Mouse (Mus musculus): ENCODE results near the gene Kcnn3. TPM values are rescaled to one million over a fixed set of nuclear protein-coding genes. Genes with fewer than 3 reads are reported as not detected.

Kcnn3 gene
- polyA plus RNA-seq, 1 experiment from 2014 or later, result 8.5 TPM

DNA sequence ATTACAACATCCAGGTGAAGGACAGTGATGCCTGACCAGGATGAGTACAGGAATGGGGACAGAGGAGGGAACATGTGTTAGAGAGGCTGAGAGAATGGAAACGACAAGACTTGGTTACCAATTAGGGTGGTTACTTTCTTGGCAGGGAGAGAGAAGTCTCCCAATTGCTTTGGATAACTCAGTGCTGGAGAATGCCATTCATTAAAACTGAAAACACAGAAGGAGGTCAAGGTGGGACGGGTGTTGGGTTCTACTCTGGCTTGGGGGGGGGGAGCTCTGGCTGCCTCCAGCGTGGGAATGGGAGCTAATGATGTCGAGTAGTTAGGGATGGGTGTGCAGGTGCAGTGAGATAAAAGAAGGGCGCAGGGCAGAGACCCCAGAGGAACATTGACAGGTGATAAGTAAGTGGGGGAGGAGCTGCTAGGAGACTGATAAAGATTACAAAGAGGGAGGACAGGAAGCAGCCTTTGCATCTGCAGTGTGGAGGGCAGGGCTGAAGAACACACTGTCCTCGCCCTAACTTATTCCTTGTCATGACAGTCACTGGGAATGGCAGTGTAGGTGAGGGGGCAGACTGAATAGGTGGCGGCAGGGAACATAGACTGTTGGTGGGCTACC lies 49.9 kb downstream of the Kcnn3 start:
- Histone ChIP-seq H3K4me1 (peaks cover 13% of the 10 kb centered on the region; the same call in 1 of the 2 replicates), H3K36me3 (no peaks in the 10 kb centered on the region), H3K27ac (replicated peaks) (no peak overlapping the region), H3K4me2 (no peak overlapping the region), H3K9ac (replicated peaks) (no peak overlapping the region), H3K4me3 (replicated peaks) (no peak overlapping the region), H3K27me3 (replicated peaks) (no peaks in the 10 kb centered on the region), H3K9me3 (replicated peaks) (no peaks in the 10 kb centered on the region)
- 55% methylated on average over 7 of the region's 7 CpGs for WGBS
- no peak for ATAC-seq (ENCODE audit: low FRiP score)

- H3K27ac ChIP-seq (replicated peaks), result no peak overlapping the region
- H3K4me1 ChIP-seq, result peaks cover 13% of the 10 kb centered on the region; the same call in 1 of the 2 replicates
- H3K9me3 ChIP-seq (replicated peaks), result no peaks in the 10 kb centered on the region
- no peak for ATAC-seq (ENCODE audit: low FRiP score)
- WGBS, result 55% methylated on average over 3 of the region's 3 CpGs
- H3K4me3 ChIP-seq (replicated peaks), result no peak overlapping the region
- H3K36me3 ChIP-seq, result no peaks in the 10 kb centered on the region
- H3K27me3 ChIP-seq (replicated peaks), result no peaks in the 10 kb centered on the region
- H3K4me2 ChIP-seq, result no peak overlapping the region
- no peak overlapping the region for H3K9ac ChIP-seq (replicated peaks)
Measured at GRCm38 (mm10) chr3:89570362-89570761, 50.4 kb downstream of the Kcnn3 start.

DNA sequence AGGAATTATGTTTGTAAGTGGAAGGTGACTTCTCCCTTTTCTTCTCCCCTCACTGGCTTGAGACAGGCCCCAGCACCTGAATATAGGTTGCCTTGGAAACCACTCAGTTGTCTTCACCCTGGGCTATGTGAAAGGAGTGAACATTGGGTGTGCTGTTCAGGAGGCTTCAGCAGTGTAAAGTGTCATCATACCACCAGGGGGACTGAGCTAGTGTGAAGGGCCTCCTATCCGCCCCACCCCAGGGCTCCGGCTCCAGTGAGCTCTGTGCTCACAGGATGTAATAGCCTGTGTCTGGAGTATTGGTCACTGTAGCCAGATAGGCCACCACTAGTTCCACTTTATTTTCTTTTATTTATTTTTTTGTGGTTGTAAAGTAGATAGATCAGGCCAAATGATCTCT lies 54.3 kb downstream of the Kcnn3 start:
- ATAC-seq (ENCODE audit: low FRiP score), result no peak

DNA sequence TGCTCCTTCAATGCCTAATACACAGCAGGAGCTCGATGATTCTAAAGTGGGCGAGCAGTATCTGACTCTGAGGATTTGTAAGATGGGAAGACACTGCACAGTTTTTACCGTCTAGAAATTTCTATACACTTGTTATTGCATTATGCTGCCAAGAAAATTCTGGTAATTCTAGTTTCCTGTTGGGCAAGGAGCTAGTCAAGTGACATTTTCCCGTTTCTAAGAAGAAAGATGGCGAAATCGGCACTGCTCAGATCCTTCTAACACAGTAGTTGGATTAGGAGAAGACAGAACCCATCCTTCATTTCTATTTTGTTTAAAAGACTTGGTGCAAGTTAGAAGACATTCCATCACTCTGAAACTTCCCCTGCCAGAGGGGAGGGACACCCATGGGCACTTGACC lies 56.4 kb downstream of the Kcnn3 start:
- no peaks in the 10 kb centered on the region for H3K4me1 ChIP-seq

More for the DNA sequence above, 54.3 kb downstream of the Kcnn3 start:
- no peak overlapping the region for H3K4me2 ChIP-seq
- H3K36me3 ChIP-seq, result no peaks in the 10 kb centered on the region
- H3K9me3 ChIP-seq (replicated peaks), result no peaks in the 10 kb centered on the region
- H3K27me3 ChIP-seq (replicated peaks), result no peaks in the 10 kb centered on the region
- H3K9ac ChIP-seq (replicated peaks), result no peak overlapping the region
- peaks cover 13% of the 10 kb centered on the region; the same call in 1 of the 2 replicates for H3K4me1 ChIP-seq
- H3K4me3 ChIP-seq (replicated peaks), result no peak overlapping the region
- WGBS, result 57% methylated on average over 2 of the region's 2 CpGs
- no peak overlapping the region for H3K27ac ChIP-seq (replicated peaks)

GRCm38 (mm10) chr3:89577154-89577553 lies 57.2 kb downstream of the Kcnn3 start:
- Histone ChIP-seq H3K4me2 (no peak overlapping the region), H3K36me3 (no peaks in the 10 kb centered on the region), H3K27me3 (replicated peaks) (no peaks in the 10 kb centered on the region), H3K9me3 (replicated peaks) (no peaks in the 10 kb centered on the region), H3K4me3 (replicated peaks) (no peak overlapping the region), H3K4me1 (0 out of 2 replicates have a peak, but pooled peaks cover 7% of the 10 kb centered on the region), H3K9ac (replicated peaks) (no peak overlapping the region), H3K27ac (replicated peaks) (no peak overlapping the region)
- ATAC-seq (ENCODE audit: low FRiP score), result no peak
- WGBS, result 88% methylated on average over 5 of the region's 5 CpGs

More for the DNA sequence above, 56.4 kb downstream of the Kcnn3 start:
- Histone ChIP-seq H3K27ac (replicated peaks) (no peak overlapping the region), H3K36me3 (no peaks in the 10 kb centered on the region), H3K27me3 (replicated peaks) (no peaks in the 10 kb centered on the region), H3K9me3 (replicated peaks) (no peaks in the 10 kb centered on the region), H3K4me3 (replicated peaks) (no peak overlapping the region), H3K4me2 (no peak overlapping the region), H3K9ac (replicated peaks) (no peak overlapping the region)
- ATAC-seq (ENCODE audit: low FRiP score), result no peak
- WGBS, result 94% methylated on average over 6 of the region's 6 CpGs

DNA sequence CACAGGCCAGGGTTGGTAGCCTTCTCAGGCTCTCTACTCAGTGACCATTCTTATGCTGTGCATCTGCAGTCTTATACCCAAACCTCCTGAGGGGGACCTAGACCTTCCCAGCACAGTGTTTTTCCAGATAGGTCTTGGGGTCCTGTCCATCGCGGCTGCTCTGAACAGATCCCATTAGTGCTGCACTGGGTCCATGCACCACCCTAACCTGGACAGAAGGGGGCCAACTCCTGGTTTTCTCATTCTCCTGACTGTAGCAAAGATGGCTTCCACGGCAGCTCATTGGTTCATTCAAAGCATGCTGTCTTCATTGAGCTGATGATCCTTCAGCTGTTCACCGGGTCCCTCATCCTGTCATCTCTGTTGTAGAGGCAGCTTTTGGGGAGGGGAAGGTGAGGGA lies 58.1 kb downstream of the Kcnn3 start:
- no peak for ATAC-seq (ENCODE audit: low FRiP score)
- peaks cover 9% of the 10 kb centered on the region; the same call in 1 of the 2 replicates for H3K4me1 ChIP-seq
- H3K27ac ChIP-seq (replicated peaks), result no peak overlapping the region
- H3K27me3 ChIP-seq (replicated peaks), result no peaks in the 10 kb centered on the region
- H3K9ac ChIP-seq (replicated peaks), result no peak overlapping the region
- H3K4me3 ChIP-seq (replicated peaks), result no peak overlapping the region
- 81% methylated on average over 4 of the region's 4 CpGs for WGBS
- H3K36me3 ChIP-seq, result no peaks in the 10 kb centered on the region
- H3K9me3 ChIP-seq (replicated peaks), result no peaks in the 10 kb centered on the region
- H3K4me2 ChIP-seq, result no peak overlapping the region

GRCm38 (mm10) chr3:89578803-89579202 lies 58.8 kb downstream of the Kcnn3 start:
- no peak overlapping the region for H3K4me2 ChIP-seq
- ATAC-seq (ENCODE audit: low FRiP score), result no peak
- H3K36me3 ChIP-seq, result no peaks in the 10 kb centered on the region
- H3K27ac ChIP-seq (replicated peaks), result no peak overlapping the region
- no peak overlapping the region for H3K9ac ChIP-seq (replicated peaks)
- WGBS, result 80% methylated on average over 10 of the region's 10 CpGs
- H3K4me3 ChIP-seq (replicated peaks), result no peak overlapping the region
- no peaks in the 10 kb centered on the region for H3K9me3 ChIP-seq (replicated peaks)
- no peaks in the 10 kb centered on the region for H3K27me3 ChIP-seq (replicated peaks)
- peaks cover 16% of the 10 kb centered on the region for H3K4me1 ChIP-seq

DNA sequence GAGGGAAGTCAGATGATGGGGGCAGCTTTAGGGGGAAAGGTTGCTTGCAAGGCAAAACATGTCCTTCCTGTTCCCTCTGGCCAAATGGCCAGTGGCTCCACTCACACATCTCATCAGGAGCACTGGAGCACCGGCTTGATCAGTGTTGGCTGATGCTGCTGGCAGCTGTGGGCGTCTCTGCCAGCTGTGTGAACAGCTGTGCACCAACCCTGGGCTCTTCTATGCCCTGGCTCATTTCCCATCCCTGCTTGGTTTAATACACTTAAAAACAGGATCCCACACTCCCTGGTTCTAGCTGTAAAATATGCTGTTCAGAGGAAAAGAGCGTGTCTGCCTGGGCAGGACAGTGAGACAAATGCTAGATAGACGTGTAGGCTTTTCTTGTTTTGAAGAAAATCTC lies 64.3 kb downstream of the Kcnn3 start:
- no peak overlapping the region for H3K4me3 ChIP-seq (replicated peaks)
- no peaks in the 10 kb centered on the region for H3K9me3 ChIP-seq (replicated peaks)
- peak overlapping the region; percentile 68 for H3K27ac ChIP-seq (replicated peaks)
- peak; percentile 61 for ATAC-seq (ENCODE audit: low FRiP score)
- no peak overlapping the region for H3K9ac ChIP-seq (replicated peaks)
- WGBS, result 36% methylated on average over 4 of the region's 4 CpGs
- H3K36me3 ChIP-seq, result no peaks in the 10 kb centered on the region
- H3K27me3 ChIP-seq (replicated peaks), result no peaks in the 10 kb centered on the region
- H3K4me2 ChIP-seq, result no peak overlapping the region
- peaks cover 52% of the 10 kb centered on the region for H3K4me1 ChIP-seq

DNA sequence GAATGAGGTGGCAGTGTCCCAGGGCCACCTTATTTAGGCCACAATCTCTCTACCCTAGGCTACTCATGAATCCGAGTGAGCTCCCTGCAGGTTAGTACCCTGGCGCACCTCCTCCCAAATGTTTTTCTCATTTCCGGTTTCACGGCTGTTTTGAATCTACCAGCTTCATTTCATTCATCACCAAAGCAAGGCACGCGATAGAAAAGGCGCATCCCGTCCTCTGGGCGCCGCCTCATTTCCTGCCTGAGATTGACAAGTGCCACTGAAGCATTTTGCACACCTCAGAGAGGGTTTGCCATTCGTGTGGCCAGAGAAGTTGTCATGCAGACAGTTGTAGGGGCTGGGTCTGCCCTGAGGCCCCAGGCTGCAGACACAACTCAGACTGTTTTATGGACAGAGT lies 68.5 kb downstream of the Kcnn3 start:
- Histone ChIP-seq H3K4me2 (no peak overlapping the region), H3K36me3 (no peaks in the 10 kb centered on the region), H3K9me3 (replicated peaks) (no peaks in the 10 kb centered on the region), H3K4me1 (peaks cover 64% of the 10 kb centered on the region), H3K27ac (replicated peaks) (no peak overlapping the region), H3K9ac (replicated peaks) (no peak overlapping the region), H3K27me3 (replicated peaks) (no peaks in the 10 kb centered on the region), H3K4me3 (replicated peaks) (no peak overlapping the region)
- ATAC-seq (ENCODE audit: low FRiP score), result no peak
- 79% methylated on average over 11 of the region's 11 CpGs for WGBS

- no peak overlapping the region for H3K27ac ChIP-seq (replicated peaks)
- no peaks in the 10 kb centered on the region for H3K9me3 ChIP-seq (replicated peaks)
- no peak overlapping the region for H3K4me3 ChIP-seq (replicated peaks)
- ATAC-seq (ENCODE audit: low FRiP score), result no peak
- peaks cover 55% of the 10 kb centered on the region for H3K4me1 ChIP-seq
- H3K9ac ChIP-seq (replicated peaks), result no peak overlapping the region
- 68% methylated on average over 3 of the region's 3 CpGs for WGBS
- no peaks in the 10 kb centered on the region for H3K27me3 ChIP-seq (replicated peaks)
- H3K4me2 ChIP-seq, result no peak overlapping the region
- H3K36me3 ChIP-seq, result no peaks in the 10 kb centered on the region
Measured at GRCm38 (mm10) chr3:89589321-89589720, 69.4 kb downstream of the Kcnn3 start.

DNA sequence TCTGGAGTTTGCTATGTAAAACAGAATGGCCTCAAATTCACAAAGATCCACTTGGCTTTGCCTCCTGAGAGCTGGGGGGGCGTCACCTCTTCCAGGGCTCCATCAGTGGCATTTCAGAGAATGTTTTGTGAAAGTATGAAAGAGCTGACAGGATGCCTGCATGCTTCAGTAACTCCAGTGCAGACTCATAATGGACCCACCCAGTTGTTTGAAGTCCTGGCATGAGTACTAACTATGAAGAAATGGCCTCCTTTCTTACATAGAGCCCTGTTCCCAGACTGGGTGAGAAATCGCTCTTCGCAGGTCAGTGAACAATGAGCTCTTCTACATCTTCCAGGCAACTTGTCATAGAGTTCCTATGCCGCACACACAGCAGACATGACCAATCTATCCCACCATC lies 70.4 kb downstream of the Kcnn3 start:
- Histone ChIP-seq H3K9ac (replicated peaks) (no peak overlapping the region), H3K4me3 (replicated peaks) (no peak overlapping the region), H3K27me3 (replicated peaks) (no peaks in the 10 kb centered on the region), H3K36me3 (no peaks in the 10 kb centered on the region), H3K27ac (replicated peaks) (no peak overlapping the region), H3K9me3 (replicated peaks) (no peaks in the 10 kb centered on the region), H3K4me1 (peaks cover 44% of the 10 kb centered on the region), H3K4me2 (no peak overlapping the region)
- 80% methylated on average over 4 of the region's 4 CpGs for WGBS
- ATAC-seq (ENCODE audit: low FRiP score), result no peak

DNA sequence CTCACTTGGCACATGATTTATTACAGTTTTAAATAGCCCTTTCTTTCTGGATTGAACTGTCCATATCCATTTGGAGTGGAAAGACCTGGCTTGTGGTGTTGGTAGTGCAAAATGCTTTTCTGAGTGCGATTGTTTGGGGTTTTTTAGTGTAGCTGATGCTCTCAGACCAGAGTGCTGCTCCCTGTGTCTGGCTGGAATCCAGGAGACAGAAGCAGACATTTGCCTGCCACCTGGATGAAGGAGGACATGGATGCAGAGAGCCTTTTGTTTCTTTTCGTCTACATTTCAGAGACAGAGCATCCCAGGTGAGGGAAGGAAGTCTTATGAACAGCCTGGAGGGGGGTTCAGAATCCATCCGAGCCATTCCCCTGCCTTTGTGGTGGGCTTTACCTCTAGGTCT lies 71.5 kb downstream of the Kcnn3 start:
- peak overlapping the region; percentile 79 for H3K27ac ChIP-seq (replicated peaks)
- no peak for ATAC-seq (ENCODE audit: low FRiP score)
- H3K9ac ChIP-seq (replicated peaks), result 0 out of 2 replicates have a peak overlapping the region, but pooled peaks have one; percentile 28
- no peaks in the 10 kb centered on the region for H3K9me3 ChIP-seq (replicated peaks)
- no peak overlapping the region for H3K4me2 ChIP-seq
- 50% methylated on average over 3 of the region's 3 CpGs for WGBS
- H3K4me1 ChIP-seq, result peaks cover 35% of the 10 kb centered on the region
- no peaks in the 10 kb centered on the region for H3K27me3 ChIP-seq (replicated peaks)
- no peaks in the 10 kb centered on the region for H3K36me3 ChIP-seq
- no peak overlapping the region for H3K4me3 ChIP-seq (replicated peaks)
